Mouse (Mus musculus): ENCODE measurements at regions not wholly inside any gene's neighbourhood (a gene's known extent, or its start where the extent isn't known, plus 50 kb on each side); places are given as distances from the start of the nearest gene placed in this dataset.

DNA sequence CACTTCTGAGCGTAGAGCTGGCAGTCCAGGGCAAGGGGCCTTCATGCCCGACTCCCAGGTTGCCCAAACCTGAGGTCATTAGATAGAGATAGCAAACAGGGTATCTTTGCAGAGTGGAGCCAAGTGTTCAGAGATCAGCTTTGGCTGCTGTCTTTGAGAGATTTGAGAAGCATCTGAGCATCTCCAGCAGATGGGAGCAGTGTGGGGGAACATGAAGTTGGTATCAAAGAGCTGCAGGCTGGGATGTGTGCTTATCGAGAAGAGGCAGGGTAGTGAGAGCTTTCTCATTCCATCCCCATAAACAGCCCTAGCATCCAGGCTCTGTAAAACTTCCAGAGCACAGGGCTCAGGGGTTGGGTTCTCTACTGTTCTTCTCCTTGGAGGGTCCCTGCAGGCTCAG is 52.9 kb upstream of the Ampd3 start:
- no peak for DNase-seq
- intact Hi-C loops (cut with DNase I) = no loop called here

DNA sequence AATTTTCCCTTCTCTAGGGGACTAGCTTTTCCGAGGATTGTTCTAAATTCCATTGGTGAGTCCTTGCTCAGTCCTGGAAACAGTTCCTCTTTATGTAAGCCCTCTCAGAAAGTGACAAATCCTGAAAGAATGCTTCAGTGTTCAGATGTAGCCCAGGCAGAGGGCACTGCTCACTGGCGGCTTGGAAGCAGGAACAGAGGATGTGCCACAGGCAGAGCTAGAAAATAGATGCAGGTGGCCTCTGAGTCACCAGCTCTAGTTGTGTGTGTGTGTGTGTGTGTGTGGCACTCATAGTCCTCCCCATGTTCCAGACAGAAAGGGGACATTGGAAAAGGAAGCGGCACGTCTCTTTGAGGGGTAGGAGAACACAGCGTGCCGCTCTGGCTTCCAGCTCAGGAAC is 52.5 kb upstream of the Ampd3 start:
- DNase-seq = no peak
- intact Hi-C loops (cut with DNase I) = no loop called here

DNA sequence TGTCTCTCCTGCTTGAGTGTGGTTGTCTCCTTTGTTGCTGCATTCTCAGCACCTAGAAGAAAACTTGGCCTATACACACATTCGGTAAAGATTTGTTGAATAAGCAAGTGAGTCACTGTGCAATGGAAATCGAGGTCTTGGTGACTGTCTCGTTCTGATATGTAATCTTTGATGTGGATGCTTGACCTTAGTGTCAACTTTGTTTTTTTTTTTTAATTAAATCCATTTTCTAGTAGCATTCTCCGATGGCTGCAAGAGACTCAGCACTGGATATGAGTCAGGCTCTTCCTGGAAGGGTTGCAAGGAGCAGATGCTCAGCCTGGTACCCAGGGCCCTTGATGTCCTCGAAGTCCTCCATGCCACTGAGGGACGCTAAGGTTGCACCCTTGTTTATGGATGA is 50.9 kb upstream of the Ampd3 start:
- no peak for DNase-seq
- intact Hi-C loops (cut with DNase I) = no loop called here
